Mouse (Mus musculus): ENCODE results near the gene Wnt2.

Wnt2 gene

DNA sequence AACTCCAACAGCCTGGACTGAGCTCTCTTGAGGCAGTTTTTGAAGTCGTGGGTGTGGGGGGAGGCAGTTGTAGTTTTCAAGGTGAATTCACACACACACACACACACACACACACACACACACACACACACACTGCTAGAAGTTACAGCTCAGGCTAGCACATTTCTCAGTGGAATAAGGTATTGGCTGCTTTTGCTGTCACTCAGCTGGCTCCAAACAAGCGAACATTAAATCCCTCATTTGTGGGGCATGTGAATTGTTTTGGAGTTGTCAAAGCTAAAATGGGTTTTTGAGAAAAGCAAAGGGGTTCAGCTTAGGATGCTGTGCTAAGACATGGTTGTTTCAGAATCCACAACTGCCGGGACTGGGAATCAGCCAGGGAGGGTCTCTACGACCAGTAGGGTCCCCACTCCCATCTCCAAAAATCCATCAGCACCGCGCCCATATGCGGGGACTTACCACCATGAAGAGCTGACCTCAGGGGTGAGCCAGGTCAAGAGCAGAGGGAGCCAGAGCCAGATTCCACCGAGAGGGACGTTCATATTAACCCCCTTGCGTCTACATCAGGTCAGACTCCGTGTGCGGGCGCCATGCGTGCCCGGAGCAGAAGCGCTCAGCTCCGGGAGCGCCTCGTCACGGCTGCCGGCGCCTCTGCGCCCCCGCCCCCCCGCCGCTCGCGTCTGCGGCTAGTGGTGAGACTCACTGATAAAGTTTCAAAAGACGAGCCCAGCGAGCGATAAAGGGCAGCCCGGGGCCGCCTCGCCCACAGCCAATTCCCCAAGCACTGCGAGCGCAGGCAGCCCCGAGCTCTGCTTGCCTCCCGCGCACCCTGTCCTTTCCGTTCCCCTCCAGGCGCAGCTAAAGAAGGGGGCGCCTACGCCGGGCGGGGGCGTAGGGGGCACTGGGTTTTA, at the start of gene Wnt2:
Wnt2 (minus strand) TSS at position 840 of the 911 bp plus-strand sequence.
- peak in 1 of 2 experiments; percentile 4 for DNase-seq (ENCODE audit: low spot score in 2 of 2)

DNA sequence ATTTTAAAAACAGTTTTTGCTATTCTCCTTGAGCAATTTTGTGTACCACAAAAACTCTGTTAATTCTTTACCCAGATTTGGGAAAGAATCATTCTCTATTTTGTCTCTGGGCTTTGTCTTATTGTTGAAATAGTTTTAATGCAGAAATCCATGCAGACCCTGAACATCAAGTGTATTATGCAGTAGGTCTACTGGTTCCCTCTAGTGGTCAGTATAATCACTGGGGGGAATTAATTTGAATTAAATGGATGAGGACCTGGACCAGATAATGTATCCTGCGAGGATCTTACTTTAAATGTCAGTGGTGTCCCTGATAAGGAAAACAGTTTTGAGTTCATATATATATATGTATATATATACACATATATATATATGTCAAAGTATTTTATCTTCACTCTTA, 48.2 kb upstream of the Wnt2 start:
- no peak for DNase-seq (ENCODE audit: low spot score in 2 of 2)

DNA sequence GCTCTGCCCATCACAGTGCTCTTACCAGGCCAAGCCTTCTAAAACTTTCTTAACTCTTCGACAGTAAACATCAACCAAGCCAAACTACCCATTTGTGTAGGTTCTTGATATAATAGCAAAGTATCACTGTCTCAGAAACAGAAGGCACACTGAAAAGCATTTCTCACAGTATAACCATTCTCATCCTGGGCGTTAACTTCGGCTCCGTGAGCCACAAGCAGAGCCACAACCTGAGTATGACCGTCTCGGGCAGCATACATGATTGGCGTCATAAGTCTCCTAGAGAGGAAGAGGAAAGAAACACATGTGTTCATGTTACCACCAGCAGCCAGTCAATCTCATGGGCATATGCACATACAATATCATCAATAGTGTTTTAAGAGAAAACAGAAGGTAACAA, 46.6 kb upstream of the Wnt2 start:
- DNase-seq (ENCODE audit: low spot score in 2 of 2): no peak

DNA sequence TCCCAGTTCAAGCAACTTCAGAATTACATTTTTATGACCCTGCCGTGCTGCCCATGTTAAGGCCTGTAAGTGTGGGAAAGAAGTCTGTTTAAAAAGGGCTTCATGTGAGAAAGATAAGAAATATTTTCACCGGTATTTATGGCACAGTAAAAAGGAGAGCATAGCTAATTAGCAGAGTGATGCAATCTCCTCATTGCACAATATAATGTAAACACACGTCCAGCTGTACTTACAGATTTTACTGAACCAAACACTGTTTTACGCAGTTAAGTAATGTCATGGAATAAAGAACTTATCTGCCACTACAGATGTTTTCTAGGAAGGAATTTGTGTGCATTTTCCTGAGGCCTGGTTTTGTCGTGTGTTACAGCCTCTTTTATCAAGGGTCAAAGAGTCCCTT, 46.2 kb upstream of the Wnt2 start:
- DNase-seq (ENCODE audit: low spot score in 2 of 2): no peak

DNA sequence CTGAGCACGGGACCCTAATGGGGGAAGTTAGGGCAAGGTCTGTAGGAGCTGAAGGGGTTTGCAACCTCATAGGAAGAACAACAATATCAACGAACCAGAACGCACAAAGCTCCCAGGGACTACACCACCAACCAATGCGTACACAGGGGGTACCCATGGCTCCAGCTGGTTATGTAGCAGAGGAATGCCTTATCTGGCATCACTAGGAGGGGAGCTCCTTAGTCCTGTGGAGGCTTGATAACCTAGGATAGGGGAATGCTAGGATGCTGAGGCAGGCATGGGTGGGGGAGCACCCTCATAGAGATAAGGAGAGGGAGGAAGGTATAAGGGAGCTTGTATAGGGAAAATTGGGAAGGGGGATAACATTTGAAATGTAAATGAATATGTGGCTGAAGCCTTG, 27.5 kb upstream of the Wnt2 start:
- no peak for DNase-seq (ENCODE audit: low spot score in 2 of 2)

DNA sequence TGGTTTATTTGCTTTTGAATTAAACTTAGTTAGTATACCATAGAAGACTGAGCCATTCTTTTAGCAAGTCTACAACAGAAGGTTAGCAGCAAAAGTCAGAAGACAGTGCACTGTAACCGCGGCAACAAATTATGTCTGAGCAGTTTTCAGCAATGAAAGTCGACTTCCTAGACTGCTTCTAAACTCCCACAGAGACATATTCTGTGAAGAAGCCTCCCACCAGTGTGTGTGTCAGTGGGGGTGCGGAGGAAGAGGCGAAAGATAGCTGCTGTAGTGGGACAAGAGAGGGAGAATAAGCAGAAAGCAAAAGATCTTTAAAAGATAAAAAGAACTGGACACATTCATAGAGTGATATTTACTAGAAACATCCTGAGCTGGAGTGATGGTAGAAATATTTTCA, 21.3 kb upstream of the Wnt2 start:
- no peak for DNase-seq (ENCODE audit: low spot score in 2 of 2)

DNA sequence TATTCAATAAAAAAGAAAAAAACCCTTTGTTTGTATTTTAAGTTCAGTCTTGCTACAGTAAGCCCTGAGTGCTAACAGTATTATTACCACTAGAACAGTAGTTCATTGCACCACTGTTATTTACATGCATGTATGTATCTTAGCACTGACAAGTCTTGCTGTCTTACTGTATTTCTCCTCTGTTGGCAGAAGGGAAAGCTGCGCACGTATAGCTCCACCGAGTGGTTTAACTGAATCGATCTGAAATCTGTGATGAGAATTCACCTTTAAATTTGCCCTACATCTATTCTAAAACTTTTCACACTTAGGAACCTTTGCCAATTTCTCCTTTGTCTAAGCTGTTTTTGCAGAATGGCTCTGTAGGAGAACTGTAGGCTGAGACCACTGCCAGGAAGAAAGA, 13.9 kb upstream of the Wnt2 start:
- no peak for DNase-seq (ENCODE audit: low spot score in 2 of 2)

DNA sequence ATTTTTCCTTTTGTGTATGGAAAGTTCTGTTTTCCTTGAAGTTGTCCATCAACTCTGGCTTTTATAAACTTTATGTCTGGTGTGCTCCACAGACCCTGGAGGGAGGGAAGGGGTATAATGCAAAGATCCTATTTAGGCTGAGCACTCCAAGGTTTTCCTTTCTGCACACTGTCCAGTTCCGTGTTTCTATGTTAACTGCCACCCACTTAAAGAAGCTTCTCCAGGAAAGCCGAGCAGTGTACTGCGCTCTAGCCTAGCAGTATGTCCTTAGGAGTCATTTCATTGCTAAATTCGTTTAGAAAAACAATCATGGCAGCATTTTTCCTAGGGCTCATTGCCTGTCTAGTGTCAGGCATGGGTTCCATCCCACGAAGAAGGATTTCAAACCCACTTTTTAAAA, 12.8 kb upstream of the Wnt2 start:
- no peak for DNase-seq (ENCODE audit: low spot score in 2 of 2)

DNA sequence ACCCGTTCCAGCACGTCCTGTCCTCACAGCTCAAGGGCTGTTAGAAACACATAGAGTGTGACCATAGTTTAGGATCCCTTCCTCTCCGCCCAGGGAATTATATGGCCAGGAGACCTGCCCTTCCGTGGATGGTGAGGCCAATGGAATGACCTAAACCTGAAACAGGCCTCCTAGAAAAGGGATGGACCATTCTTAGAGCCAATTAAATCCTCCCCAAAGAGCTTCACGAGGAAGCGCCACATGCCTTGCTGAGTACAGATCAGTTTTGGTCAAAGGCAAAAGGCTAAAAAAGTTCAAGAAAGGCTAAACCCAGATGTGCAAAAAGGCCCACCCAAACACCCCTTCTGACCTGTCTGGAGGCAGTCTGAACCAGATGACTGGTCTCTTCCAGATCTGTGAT, 1.9 kb upstream of the Wnt2 start:
- DNase-seq (ENCODE audit: low spot score in 2 of 2): no peak

DNA sequence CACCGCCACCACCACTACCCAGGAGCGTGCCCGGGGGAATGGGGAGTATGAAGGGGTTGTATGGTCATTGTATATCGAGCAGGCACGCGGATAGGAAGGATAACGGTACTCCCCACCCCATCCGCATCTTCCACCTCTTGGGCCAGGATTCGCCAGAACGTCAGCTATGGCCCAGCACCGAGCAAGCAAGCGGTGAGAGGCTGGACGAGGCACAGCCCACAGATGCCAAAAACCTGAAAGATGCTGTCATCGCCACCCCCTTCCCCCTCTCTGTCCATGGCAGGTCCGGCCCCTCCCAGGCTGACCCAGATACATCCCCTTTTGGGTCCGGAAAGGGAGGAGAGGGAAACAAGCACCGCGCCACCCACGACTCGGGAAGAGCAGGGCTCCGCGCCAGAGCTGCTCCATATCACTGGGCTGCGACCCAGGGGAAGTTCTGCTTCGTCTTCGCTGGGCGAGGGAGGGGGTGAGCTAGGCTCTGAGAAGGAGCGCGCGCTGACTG, 1.2 kb upstream of the Wnt2 start:
- peak in 1 of 2 experiments; percentile 13 for DNase-seq (ENCODE audit: low spot score in 2 of 2)

DNA sequence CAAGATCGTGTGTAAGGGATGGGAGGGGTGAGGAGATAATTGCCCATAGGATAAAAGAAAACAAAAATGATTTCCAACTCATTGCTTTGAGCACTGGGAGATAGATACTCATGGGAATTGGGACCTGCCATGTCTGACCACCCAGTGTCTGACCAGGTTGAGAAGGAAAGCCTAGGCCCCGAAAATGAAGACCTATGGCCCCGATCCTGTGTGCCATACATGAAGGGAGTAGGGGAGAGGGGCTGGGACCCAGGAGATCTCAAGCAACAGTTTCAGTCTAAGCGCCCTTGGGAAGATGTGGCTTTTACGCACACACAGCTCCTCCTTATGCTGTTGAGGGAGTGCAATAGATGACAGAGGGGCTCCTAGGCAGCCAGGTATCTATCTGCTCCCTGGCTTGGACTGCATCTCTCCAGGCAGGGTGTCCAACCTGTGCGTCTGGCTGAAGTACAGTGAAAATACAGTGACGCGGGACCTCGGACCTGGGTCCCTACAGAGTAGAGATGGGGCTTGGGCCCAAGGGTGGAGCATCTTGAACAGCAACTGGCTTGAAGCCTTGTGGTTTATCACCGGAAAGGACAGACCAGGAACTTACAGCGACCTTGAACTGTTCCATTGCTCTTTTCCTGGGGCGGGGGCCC, 603 bp upstream of the Wnt2 start:
- DNase-seq (ENCODE audit: low spot score in 2 of 2): no peak

DNA sequence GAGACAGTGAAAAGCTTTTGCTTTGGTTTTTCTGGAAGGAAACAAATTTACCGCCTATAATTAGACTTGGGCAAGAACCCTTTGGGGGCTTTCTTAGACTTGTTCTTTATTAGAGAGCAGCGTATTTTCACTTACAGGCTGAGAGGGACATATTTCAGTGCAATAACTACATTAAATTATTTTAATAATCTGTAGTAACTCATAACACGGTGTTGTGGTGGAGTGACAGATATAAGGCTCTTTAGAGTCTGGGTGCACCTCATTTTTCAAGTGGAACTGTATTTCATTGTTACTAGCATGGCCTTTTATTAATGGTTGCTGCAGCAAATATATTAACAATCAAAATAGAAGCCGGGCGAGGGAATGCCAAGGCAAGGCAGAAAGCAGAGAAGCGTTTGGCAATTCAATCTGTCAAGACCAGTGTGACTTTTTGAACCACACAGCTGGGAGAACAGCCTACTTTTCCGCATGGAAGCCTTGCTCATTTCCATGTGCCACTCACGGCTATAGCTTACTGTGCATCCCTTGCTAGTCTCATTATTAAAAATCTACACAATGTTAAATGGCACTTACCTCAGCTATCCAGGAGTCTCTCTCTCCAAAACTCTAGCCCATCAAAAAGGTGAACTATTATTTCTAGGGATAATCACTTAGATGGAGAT, 6.1 kb downstream of the Wnt2 start:
- no peak for DNase-seq (ENCODE audit: low spot score in 2 of 2)

DNA sequence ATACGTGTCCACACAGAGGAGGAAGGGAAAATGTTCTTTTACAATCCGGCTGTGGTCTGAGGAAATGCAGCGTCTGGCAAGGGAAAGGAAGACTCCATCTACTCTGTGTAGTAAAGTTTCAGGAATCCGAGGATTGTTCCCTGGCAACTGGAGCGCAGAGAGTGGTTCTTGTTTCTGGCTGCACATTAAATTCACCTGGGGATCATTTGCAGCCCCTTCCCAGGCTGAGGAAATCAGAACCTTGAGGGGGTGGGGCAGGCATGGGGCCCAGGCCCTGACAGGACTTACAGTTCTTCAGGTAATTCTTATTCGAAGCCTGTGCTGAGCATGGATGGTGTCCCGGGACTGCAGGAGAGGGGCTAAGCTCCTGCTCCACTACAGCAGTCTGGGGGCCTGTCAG, 17.0 kb downstream of the Wnt2 start:
- no peak for DNase-seq (ENCODE audit: low spot score in 2 of 2)

DNA sequence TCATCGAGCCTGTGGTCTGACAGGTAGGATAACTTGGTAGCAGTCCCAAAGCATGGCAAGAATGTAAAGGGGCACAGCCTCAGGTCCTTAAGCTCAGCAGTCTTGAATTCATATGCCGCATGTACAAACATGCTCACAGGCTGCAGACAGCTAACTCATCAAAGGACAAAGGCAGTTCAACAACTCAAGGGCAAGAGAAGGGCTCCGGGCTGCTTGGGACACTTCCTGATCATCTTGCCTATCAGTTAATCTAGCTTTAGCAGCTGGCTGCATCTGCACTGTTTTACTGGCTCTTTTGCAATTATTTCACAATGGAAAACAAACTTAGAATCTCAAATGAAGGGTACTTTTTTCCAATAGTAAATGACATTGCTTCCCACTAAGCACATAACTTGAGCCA, 23.0 kb downstream of the Wnt2 start:
- DNase-seq (ENCODE audit: low spot score in 2 of 2): no peak

DNA sequence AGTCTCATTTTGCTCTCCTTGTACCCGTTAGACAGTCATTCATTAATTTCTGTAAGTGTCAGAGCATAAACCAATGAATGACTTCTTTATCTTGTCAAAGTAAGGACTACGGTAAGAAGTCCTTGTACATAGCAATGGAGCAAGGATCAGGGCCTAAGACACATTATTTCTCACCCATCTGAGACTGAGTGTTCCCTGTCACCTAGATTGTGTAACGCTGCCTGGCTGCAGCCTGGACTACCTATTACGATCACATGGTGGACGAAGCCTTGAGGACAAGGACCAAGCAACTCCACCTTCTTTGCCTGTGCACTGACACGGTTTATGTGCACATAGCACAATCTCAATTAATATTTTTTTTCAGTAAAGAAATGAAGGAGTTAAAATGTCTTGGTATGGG, 28.3 kb downstream of the Wnt2 start:
- DNase-seq (ENCODE audit: low spot score in 2 of 2): no peak

DNA sequence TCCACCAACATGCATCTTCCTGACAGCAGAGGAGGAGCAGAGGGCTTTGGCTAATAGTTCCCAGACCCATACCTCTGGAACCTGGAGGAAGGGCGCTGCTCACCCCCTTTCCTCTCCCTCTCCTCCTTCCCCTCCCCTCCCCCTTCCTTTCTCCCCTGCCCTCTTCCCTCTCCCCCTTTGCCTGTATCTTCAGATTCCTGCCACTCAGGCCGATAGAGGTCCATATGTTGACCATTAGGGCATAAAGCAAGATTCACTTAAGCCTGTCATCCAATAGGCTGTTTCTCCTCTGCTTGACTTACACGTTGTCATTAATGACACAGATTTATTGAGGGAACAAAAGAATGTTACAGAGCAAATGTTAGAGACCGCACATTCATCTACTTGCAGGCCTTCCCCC, 31.9 kb downstream of the Wnt2 start:
- DNase-seq (ENCODE audit: low spot score in 2 of 2): no peak

DNA sequence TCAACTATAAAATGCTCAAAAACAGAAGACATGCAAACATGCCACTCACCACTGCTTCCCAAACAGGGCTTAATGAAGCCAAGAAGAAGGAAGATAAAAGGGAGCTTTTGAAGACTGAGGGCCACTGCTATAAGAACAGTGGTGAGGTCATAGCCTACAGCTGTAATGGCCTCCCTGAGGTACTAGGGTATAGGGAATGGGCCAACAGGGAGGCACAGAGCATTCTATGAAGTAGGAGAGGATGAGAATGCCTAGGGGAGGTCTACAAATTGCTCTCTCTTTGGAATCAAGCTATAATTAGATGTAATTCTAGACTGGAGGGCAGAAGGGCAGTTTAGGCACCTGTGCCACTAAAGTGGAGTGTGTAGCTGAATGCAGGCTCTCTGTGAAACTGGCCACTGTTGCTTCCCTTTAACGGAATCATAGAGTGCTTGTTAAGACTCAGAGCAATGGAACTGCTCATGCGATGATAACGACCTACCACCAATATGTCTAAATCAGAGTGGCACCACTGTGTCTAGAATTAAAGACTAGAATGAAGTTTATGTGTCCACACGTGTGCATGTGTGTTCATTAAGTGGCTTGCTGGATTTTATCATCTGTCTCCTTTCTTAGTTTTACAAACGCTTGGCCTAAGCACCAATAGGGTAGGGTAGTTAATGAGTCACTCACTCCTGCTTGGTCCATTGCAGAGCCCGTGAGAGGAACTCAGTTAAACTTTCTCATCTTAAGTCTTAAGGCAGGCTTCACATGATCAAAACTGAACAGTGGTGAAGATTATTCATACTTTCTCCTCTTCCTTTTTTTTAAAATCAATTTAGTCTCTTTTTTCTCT, 35.2 kb downstream of the Wnt2 start:
- no peak for DNase-seq (ENCODE audit: low spot score in 2 of 2)

DNA sequence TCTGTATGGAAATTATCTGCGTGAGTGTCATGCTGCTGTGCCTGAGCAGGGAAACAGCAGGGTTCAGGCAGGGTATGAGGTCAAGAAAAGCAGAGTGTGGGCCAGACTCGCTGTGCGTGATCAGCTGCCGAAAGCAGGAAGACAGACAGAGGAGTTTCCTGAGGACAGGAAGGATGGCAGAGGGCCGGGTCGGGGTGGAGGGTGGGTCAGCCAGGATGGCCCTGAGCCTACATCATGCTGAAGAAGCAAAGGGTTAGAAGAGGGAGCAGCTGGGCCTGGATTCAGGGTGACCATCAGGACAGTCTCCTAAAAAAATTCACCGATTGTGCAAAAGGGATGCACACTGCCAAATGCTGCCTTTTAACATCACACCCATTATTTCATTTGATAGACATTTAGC, 38.8 kb downstream of the Wnt2 start:
- no peak for DNase-seq (ENCODE audit: low spot score in 2 of 2)

DNA sequence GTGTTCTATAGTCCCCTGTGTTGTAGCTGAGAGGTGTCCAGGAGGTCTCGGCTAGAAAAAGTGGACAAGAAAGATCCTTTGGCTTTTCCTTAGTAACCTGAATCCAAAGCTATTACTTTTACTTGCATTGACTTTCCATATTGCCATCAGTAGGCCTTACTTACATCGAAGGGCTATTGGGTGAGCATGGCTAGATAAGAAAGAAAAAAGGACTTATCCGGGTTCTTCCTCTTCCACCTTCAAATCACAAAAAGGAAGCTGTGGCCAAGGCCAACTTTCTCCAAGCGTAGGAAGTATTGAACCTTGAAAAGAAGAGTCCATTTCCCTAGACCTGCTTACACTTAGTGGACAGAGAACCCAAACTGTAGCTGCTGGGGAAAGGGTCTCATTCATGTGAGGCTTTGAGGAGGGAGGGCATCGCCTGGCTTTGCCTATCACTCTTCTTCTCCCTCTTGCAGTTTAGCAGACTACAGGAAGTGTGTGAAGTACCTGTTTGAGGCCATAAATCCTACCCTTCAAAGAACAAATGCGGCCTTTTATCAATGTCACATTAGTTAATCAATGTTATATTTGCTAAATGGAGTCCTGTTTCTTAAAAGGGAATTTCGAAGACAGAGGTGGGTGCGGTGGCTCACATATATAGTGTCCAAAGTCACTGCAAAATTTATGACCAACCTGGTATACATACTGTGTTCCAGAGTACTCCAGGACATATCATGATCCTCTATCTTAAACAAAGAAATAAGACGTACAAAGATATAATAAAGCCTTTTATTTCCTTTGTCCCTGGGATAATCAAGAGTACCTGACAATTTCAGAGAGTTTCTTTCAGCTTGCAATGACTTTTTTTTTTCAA, 40.0 kb downstream of the Wnt2 start:
- DNase-seq (ENCODE audit: low spot score in 2 of 2): no peak

DNA sequence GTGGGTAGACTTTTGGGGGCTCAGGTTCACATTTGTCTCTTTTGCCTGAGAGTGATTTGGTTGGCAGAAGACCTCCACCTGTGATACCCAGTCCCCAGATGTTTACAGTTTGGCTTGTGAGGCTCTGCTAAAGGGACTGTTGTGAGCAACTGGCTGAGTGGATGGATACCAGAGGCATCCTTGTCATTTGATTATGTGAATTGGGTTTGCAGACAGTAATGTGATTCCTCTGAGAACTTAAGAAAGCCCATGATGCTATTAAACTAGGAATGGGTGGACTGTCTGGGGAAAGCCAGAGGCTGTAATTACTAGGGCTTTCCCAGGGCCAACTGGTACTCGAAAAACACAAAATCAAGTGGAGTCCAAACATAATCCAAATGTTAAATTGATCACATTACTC, 51.0 kb downstream of the Wnt2 start:
- DNase-seq (ENCODE audit: low spot score in 2 of 2): no peak

DNA sequence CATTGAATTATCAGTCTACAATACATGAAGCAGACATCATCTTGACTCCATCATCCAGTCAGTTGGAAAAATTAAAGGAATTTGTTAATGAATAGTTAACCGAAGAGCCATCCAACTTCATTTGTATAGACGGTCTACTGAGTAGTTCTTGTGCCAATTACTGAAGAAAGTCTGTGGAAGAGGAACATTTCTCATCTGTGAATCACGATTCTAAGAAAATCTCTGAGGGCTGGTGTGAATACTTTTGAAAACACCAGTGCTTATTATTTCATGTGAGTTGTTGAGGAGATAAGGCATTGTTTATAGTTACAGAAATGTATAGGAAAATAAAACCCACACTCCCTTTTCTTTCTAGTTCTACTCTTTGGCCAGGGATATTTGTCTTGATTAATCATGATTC, 51.5 kb downstream of the Wnt2 start:
- no peak for DNase-seq (ENCODE audit: low spot score in 2 of 2)
